Mouse (Mus musculus): ENCODE results near the gene Gm3435. TPM values are rescaled to one million over a fixed set of nuclear protein-coding genes. Genes with fewer than 3 reads are reported as not detected.
"Not testable (repeated sequence)": the region's sequence is repeated elsewhere in the genome, so short reads cannot be mapped to it uniquely, and the experiment has no call there.

Gene Gm3435
- polyA plus RNA-seq, 1 experiment from 2014 or later = 4.5 TPM

DNA sequence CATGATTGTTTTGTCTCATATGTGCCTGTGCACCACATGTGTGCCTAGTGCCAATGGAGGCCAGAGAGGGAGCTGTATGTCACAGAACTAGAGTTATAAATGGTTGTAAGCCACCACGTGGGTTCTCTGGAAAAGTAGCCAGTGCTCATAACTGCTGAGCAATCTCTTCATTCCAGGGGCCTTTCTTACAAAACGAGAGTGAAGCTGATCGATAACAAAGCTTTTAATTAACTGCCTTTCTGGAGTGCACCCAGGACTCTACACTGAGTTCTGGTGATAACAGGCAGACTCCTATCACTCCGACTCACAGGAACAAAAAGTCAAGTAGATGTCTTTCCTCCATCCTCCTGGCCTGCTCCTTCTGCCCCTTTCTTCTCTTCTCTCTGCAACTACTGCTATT lies 21.4 kb downstream of the Gm3435 start:
- H3K9ac ChIP-seq (replicated peaks; ENCODE audit: low read depth); DNase-seq (ENCODE audit: low spot score); H3K4me1 ChIP-seq (ENCODE audit: insufficient read depth, low read depth, low read length); H3K4me3 ChIP-seq (ENCODE audit: low read depth, low read length); H3K4me2 ChIP-seq (replicated peaks; ENCODE audit: low read depth, low read length); H3K36me3 ChIP-seq (ENCODE audit: insufficient read depth, low read length); ATAC-seq; H3K27me3 ChIP-seq (replicated peaks; ENCODE audit: insufficient read depth, low read length); H3K9me3 ChIP-seq (ENCODE audit: low read length); H3K27ac ChIP-seq (ENCODE audit: low read length): not testable (repeated sequence)
- WGBS = no CpG with 5 or more reads among the region's 4 CpGs

DNA sequence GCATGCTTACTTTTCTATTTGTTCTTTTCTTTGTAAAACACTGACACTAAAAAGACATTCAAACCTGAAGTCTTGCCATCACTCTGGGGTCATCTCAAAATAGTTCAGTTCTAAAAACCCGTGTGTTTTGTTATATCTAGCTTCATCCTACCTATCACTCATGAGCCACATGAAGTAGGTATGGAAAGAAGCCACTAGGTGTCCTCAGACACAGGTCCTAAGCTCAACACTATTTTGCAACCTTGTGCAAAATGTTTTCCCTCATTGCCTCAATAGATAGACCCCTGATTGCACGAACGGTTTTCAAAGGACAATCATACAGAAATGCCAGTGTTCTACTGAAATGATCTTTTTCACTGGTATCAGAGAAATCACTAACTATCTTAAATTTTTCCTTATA lies 30.5 kb downstream of the Gm3435 start:
- H3K36me3 ChIP-seq (ENCODE audit: insufficient read depth, low read length); H3K4me3 ChIP-seq (ENCODE audit: low read depth, low read length); H3K4me1 ChIP-seq (ENCODE audit: insufficient read depth, low read depth, low read length); DNase-seq (ENCODE audit: low spot score); H3K9me3 ChIP-seq (ENCODE audit: low read length); H3K9ac ChIP-seq (replicated peaks; ENCODE audit: low read depth); H3K27ac ChIP-seq (ENCODE audit: low read length); H3K27me3 ChIP-seq (replicated peaks; ENCODE audit: insufficient read depth, low read length); H3K4me2 ChIP-seq (replicated peaks; ENCODE audit: low read depth, low read length): not testable (repeated sequence)
- ATAC-seq = 0 out of 2 replicates have a peak, but pooled peaks have one; percentile 13
- WGBS = no CpG with 5 or more reads among the region's 3 CpGs

DNA sequence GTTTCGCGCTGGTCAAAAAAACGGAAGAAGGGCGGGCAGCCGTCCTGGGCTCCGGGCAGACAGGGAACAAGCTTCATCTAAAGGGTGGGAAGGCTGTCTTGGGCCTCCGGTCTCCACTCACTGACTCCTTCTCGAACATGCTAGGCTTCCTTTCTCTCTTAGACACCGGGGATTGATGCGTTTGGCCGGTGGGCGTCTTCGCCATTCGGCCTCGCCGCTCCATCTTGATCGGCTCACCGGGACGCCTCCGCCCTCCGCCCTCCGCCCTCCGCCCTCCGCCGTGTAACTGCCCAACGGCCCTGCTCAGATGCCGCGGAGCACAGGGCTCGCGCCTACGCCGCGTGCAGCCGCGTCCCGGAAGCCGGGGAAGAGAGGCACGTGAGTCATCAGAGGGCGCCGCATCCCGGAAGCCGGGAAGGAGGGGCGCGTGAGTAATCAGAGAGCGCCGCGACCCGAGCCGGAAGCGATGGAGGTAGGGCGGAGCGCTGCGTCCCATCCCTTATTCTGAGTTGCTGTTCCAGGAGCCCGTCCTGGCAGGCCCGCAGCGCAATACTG lies 31.3 kb downstream of the Gm3435 start, which contains the start of the genes Ermard, Tcte3 and Gm3448:
TSS of gene Ermard (plus strand) at position 34 of the 555 bp plus-strand sequence.
TSS of gene Tcte3 (minus strand) at position 314 of the 555 bp plus-strand sequence.
TSS of gene Gm3448 (minus strand) at position 363 of the 555 bp plus-strand sequence.
- not testable (repeated sequence) for H3K4me1 ChIP-seq (ENCODE audit: insufficient read depth, low read depth, low read length); H3K27me3 ChIP-seq (replicated peaks; ENCODE audit: insufficient read depth, low read length); H3K27ac ChIP-seq (ENCODE audit: low read length); H3K4me2 ChIP-seq (replicated peaks; ENCODE audit: low read depth, low read length); DNase-seq (ENCODE audit: low spot score); H3K4me3 ChIP-seq (ENCODE audit: low read depth, low read length); H3K9me3 ChIP-seq (ENCODE audit: low read length); H3K9ac ChIP-seq (replicated peaks; ENCODE audit: low read depth); H3K36me3 ChIP-seq (ENCODE audit: insufficient read depth, low read length)
- WGBS = no CpG with 5 or more reads among the region's 56 CpGs
- peak; percentile 98 for ATAC-seq

DNA sequence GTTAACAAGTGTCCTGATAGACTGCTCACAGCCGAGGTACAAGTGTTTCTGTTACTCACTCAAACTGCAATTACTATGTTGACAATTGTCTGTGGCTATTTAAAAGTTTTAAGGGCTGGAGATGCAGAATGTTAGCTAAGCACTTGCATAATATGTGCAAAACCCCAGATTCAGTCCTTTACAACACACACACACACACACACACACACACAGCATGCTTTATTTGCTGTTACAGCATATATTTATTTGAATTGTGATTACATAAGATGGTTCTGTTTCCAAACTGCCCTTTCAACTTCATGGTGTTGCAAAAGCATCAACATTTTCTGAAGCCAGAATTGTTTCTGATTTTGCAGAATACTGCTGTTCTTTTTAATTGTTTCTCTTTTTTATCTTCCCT lies 40.4 kb downstream of the Gm3435 start:
- not testable (repeated sequence) for H3K27me3 ChIP-seq (replicated peaks; ENCODE audit: insufficient read depth, low read length)
- no CpG with 5 or more reads among the region's 1 CpGs for WGBS

DNA sequence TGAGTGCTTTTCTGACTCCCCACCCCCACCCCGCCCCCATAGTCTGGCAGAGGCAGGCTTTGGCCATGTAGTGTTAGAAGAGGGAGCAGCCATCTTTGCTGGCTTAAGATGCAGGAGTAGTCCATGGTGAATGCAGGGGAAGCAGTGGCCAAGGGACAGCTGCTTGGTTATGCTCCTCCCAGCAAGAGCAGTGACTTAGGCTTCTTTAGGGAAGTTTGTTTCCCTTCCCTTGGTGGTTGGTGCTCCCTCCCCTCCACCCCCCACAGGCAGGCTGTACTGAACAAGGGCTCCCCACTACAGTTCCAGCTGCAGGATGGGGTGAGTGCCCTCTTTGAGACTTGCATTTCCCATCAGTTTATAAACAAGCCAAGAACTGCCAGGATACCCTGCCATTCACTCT lies 42.8 kb downstream of the Gm3435 start:
- peak; percentile 42 for ATAC-seq
- H3K4me1 ChIP-seq (ENCODE audit: insufficient read depth, low read depth, low read length); H3K9me3 ChIP-seq (ENCODE audit: low read length); H3K27me3 ChIP-seq (replicated peaks; ENCODE audit: insufficient read depth, low read length); H3K27ac ChIP-seq (ENCODE audit: low read length); H3K36me3 ChIP-seq (ENCODE audit: insufficient read depth, low read length); H3K9ac ChIP-seq (replicated peaks; ENCODE audit: low read depth); H3K4me2 ChIP-seq (replicated peaks; ENCODE audit: low read depth, low read length); DNase-seq (ENCODE audit: low spot score); H3K4me3 ChIP-seq (ENCODE audit: low read depth, low read length): not testable (repeated sequence)
- WGBS = 80% methylated on average over 1 of the region's 1 CpGs

More for the DNA sequence above, 40.4 kb downstream of the Gm3435 start:
- H3K27ac ChIP-seq (ENCODE audit: low read length); H3K4me2 ChIP-seq (replicated peaks; ENCODE audit: low read depth, low read length); H3K9ac ChIP-seq (replicated peaks; ENCODE audit: low read depth); DNase-seq (ENCODE audit: low spot score); H3K4me3 ChIP-seq (ENCODE audit: low read depth, low read length); H3K9me3 ChIP-seq (ENCODE audit: low read length); H3K36me3 ChIP-seq (ENCODE audit: insufficient read depth, low read length); H3K4me1 ChIP-seq (ENCODE audit: insufficient read depth, low read depth, low read length): not testable (repeated sequence)
- ATAC-seq = peak; percentile 69

DNA sequence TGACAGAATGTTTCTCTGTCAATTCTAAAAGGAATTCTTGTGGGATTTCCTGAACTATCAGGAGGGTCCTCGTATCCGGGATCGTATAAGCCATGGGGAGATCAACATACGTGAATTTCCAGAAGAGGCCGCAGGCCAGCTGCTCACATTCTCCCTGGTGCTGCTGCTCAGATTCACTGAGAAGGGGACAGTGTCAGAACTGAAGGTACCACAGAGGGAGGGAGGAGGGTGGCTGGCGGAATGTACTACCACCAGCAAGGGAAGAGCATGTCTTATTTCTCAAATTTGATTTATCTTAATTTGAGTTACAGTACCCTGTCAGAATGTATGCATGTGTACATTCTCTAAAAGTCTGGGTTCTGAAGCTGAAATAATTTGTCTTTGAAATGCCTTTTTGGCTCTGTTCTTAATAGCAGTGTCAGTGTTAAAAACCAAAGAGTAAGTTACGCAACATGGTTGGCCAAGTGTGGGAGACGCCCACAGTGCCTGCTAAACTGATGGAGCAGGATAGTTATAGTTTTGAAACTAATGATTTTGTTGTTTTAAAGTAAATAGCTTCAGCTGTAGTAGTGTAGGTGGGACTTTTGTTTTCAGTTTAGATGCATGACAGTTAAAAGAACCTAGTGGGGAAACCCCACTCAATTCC lies 43.3 kb downstream of the Gm3435 start:
- ATAC-seq = peak; percentile 58
- H3K36me3 ChIP-seq (ENCODE audit: insufficient read depth, low read length); H3K27ac ChIP-seq (ENCODE audit: low read length); H3K27me3 ChIP-seq (replicated peaks; ENCODE audit: insufficient read depth, low read length); H3K9ac ChIP-seq (replicated peaks; ENCODE audit: low read depth); H3K4me3 ChIP-seq (ENCODE audit: low read depth, low read length); H3K4me2 ChIP-seq (replicated peaks; ENCODE audit: low read depth, low read length); H3K4me1 ChIP-seq (ENCODE audit: insufficient read depth, low read depth, low read length); DNase-seq (ENCODE audit: low spot score); H3K9me3 ChIP-seq (ENCODE audit: low read length): not testable (repeated sequence)
- 78% methylated on average over 5 of the region's 8 CpGs for WGBS

DNA sequence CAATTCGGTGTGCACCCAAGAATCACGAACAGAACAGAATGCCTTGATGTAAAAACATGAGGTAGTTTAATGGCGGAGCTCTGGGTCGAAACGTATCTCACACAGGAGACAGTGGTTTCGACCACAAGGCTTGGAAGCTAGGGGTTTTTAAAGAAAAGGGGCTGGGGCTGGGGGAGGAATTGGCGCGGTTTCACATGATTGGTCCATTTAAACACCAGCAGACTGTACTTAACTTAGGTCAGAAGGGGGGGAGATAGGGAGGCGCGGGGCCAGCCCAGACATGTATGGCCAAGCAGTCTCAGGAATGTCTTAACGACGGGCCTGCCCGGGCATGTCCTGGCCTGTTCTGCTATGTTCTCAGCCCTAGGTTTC lies 43.8 kb downstream of the Gm3435 start:
- not testable (repeated sequence) for H3K4me2 ChIP-seq (replicated peaks; ENCODE audit: low read depth, low read length); H3K9me3 ChIP-seq (ENCODE audit: low read length); H3K27me3 ChIP-seq (replicated peaks; ENCODE audit: insufficient read depth, low read length); ATAC-seq; H3K9ac ChIP-seq (replicated peaks; ENCODE audit: low read depth); H3K4me1 ChIP-seq (ENCODE audit: insufficient read depth, low read depth, low read length); H3K4me3 ChIP-seq (ENCODE audit: low read depth, low read length); H3K36me3 ChIP-seq (ENCODE audit: insufficient read depth, low read length); DNase-seq (ENCODE audit: low spot score); H3K27ac ChIP-seq (ENCODE audit: low read length)
- WGBS = 88% methylated on average over 12 of the region's 13 CpGs
